Mouse (Mus musculus) testis, adult 2 months (tissue): Measurements from ENCODE around the gene Col19a1.

ENCODE experiments used
- CTCF ChIP-seq: fragments of 200-500 bp; IDR thresholded peaks from 2 replicates; pipeline ENCODE4 v1.5.1; 2012; ENCODE audit warnings: low read depth, mild to moderate bottlenecking, inconsistent platforms, low read length, moderate library complexity; ENCODE audit not compliant: control insufficient read depth, insufficient read depth, insufficient replicate concordance
- POLR2A ChIP-seq: fragments of 200-500 bp; IDR thresholded peaks from 2 replicates; pipeline ENCODE4 v1.6.1; 2012; ENCODE audit warnings: low read depth, mild to moderate bottlenecking, inconsistent platforms, low read length, moderate library complexity; ENCODE audit not compliant: control insufficient read depth

DNA sequence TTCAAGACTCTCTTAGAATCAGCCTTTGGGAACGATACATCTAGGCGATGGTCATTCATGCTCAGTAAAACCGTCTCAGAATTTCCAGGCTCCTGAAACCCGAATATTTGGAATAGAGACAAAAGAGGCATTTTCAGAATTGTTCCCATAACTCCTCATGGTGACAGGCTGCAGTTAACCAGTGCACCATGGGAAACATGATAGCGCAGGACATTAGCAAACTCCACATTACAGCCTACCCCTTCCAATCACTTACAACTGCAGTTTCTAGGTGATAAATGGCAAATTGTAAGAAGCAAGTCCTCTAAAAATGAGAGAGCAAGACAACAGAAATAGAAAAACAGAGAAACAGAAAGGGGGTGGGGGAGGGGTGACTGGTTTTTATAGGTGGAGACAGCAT, 116.6 kb downstream of the Col19a1 start:
- no peak for TF ChIP-seq CTCF
- TF ChIP-seq POLR2A = no peak
